Mouse (Mus musculus): ENCODE measurements at regions not wholly inside any gene's neighbourhood (a gene's known extent, or its start where the extent isn't known, plus 50 kb on each side); places are given as distances from the start of the nearest gene placed in this dataset.

GRCm38 (mm10) chr2:51049834-51050170 is 99.1 kb downstream of the Rnd3 start:
- TF ChIP-seq EP300 (IDR thresholded peaks at IDR 0.05; ENCODE audit: low read depth) (no peak), CTCF (IDR thresholded peaks at IDR 0.05; ENCODE audit: low read depth) (no peak)
